Mouse (Mus musculus): ENCODE data around the gene Ift81. TPM values are rescaled to one million over a fixed set of nuclear protein-coding genes. Genes with fewer than 3 reads are reported as not detected.

The Ift81 gene
- polyA plus RNA-seq, 1 experiment from 2014 or later, result 33.3 TPM

GRCm38 (mm10) chr5:122514127-122514521, 100.2 kb downstream of the Ift81 start:
- Histone ChIP-seq H3K9me3 (ENCODE audit: low read length) (no peaks in the 10 kb centered on the region), H3K4me2 (replicated peaks; ENCODE audit: low read depth, low read length) (peak overlapping the region; percentile 20; the same call in 1 of the 2 replicates), H3K27me3 (ENCODE audit: insufficient read depth, low read length) (no peaks in the 10 kb centered on the region), H3K9ac (replicated peaks; ENCODE audit: low read length) (no peak overlapping the region), H3K4me1 (ENCODE audit: insufficient read depth, low read length) (peaks cover 47% of the 10 kb centered on the region), H3K4me3 (ENCODE audit: low read length) (no peak overlapping the region), H3K36me3 (ENCODE audit: insufficient read depth, low read length) (no peaks in the 10 kb centered on the region), H3K27ac (ENCODE audit: low read length) (no peak overlapping the region)
- 43% methylated on average over 8 of the region's 8 CpGs for WGBS
- no peak for ATAC-seq (ENCODE audit: low FRiP score, low TSS enrichment)

GRCm38 (mm10) chr5:122513421-122514126, 100.7 kb downstream of the Ift81 start:
- Histone ChIP-seq H3K4me1 (ENCODE audit: insufficient read depth, low read length) (peaks cover 41% of the 10 kb centered on the region), H3K9me3 (ENCODE audit: low read length) (no peaks in the 10 kb centered on the region), H3K9ac (replicated peaks; ENCODE audit: low read length) (no peak overlapping the region), H3K27ac (ENCODE audit: low read length) (no peak overlapping the region), H3K27me3 (ENCODE audit: insufficient read depth, low read length) (no peaks in the 10 kb centered on the region), H3K4me2 (replicated peaks; ENCODE audit: low read depth, low read length) (peak overlapping the region; percentile 20; the same call in 1 of the 2 replicates), H3K4me3 (ENCODE audit: low read length) (no peak overlapping the region), H3K36me3 (ENCODE audit: insufficient read depth, low read length) (no peaks in the 10 kb centered on the region)
- no peak for ATAC-seq (ENCODE audit: low FRiP score, low TSS enrichment)
- WGBS, result 48% methylated on average over 20 of the region's 23 CpGs

- no peak overlapping the region for H3K9ac ChIP-seq (replicated peaks; ENCODE audit: low read length)
- 63% methylated on average over 6 of the region's 6 CpGs for WGBS
- H3K4me1 ChIP-seq (ENCODE audit: insufficient read depth, low read length), result peaks cover 35% of the 10 kb centered on the region
- H3K4me2 ChIP-seq (replicated peaks; ENCODE audit: low read depth, low read length), result no peak overlapping the region
- no peaks in the 10 kb centered on the region for H3K27me3 ChIP-seq (ENCODE audit: insufficient read depth, low read length)
- no peak for ATAC-seq (ENCODE audit: low FRiP score, low TSS enrichment)
- no peak overlapping the region for H3K27ac ChIP-seq (ENCODE audit: low read length)
- H3K4me3 ChIP-seq (ENCODE audit: low read length), result no peak overlapping the region
- H3K9me3 ChIP-seq (ENCODE audit: low read length), result no peaks in the 10 kb centered on the region
- H3K36me3 ChIP-seq (ENCODE audit: insufficient read depth, low read length), result no peaks in the 10 kb centered on the region
These were observed 102.3 kb downstream of the Ift81 start for GRCm38 (mm10) chr5:122512011-122512410.

GRCm38 (mm10) chr5:122511405-122511804, 102.9 kb downstream of the Ift81 start:
- Histone ChIP-seq H3K36me3 (ENCODE audit: insufficient read depth, low read length) (no peaks in the 10 kb centered on the region), H3K4me1 (ENCODE audit: insufficient read depth, low read length) (peaks cover 35% of the 10 kb centered on the region), H3K9ac (replicated peaks; ENCODE audit: low read length) (no peak overlapping the region), H3K4me2 (replicated peaks; ENCODE audit: low read depth, low read length) (no peak overlapping the region), H3K27ac (ENCODE audit: low read length) (no peak overlapping the region), H3K9me3 (ENCODE audit: low read length) (peaks cover 3% of the 10 kb centered on the region; the same call in 1 of the 2 replicates), H3K4me3 (ENCODE audit: low read length) (no peak overlapping the region), H3K27me3 (ENCODE audit: insufficient read depth, low read length) (no peaks in the 10 kb centered on the region)
- ATAC-seq (ENCODE audit: low FRiP score, low TSS enrichment), result no peak
- 33% methylated on average over 9 of the region's 9 CpGs for WGBS

- Histone ChIP-seq H3K27ac (ENCODE audit: low read length) (no peak overlapping the region), H3K9ac (replicated peaks; ENCODE audit: low read length) (0 out of 2 replicates have a peak overlapping the region, but pooled peaks have one; percentile 20), H3K9me3 (ENCODE audit: low read length) (peaks cover 5% of the 10 kb centered on the region; the same call in 1 of the 2 replicates), H3K4me2 (replicated peaks; ENCODE audit: low read depth, low read length) (peak overlapping the region; percentile 46), H3K27me3 (ENCODE audit: insufficient read depth, low read length) (no peaks in the 10 kb centered on the region), H3K4me3 (ENCODE audit: low read length) (peak overlapping the region; percentile 7; the same call in 1 of the 2 replicates), H3K36me3 (ENCODE audit: insufficient read depth, low read length) (no peaks in the 10 kb centered on the region), H3K4me1 (ENCODE audit: insufficient read depth, low read length) (peaks cover 35% of the 10 kb centered on the region)
- peak; percentile 75 for ATAC-seq (ENCODE audit: low FRiP score, low TSS enrichment)
- WGBS, result 26% methylated on average over 16 of the region's 17 CpGs
These were observed 103.6 kb downstream of the Ift81 start for GRCm38 (mm10) chr5:122510651-122511157.

GRCm38 (mm10) chr5:122509608-122510007, 104.7 kb downstream of the Ift81 start:
- no peak overlapping the region for H3K9ac ChIP-seq (replicated peaks; ENCODE audit: low read length)
- no peak overlapping the region for H3K4me3 ChIP-seq (ENCODE audit: low read length)
- no peak overlapping the region for H3K27ac ChIP-seq (ENCODE audit: low read length)
- H3K27me3 ChIP-seq (ENCODE audit: insufficient read depth, low read length), result no peaks in the 10 kb centered on the region
- peaks cover 5% of the 10 kb centered on the region; the same call in 1 of the 2 replicates for H3K9me3 ChIP-seq (ENCODE audit: low read length)
- peaks cover 35% of the 10 kb centered on the region for H3K4me1 ChIP-seq (ENCODE audit: insufficient read depth, low read length)
- no peaks in the 10 kb centered on the region for H3K36me3 ChIP-seq (ENCODE audit: insufficient read depth, low read length)
- WGBS, result 26% methylated on average over 7 of the region's 7 CpGs
- H3K4me2 ChIP-seq (replicated peaks; ENCODE audit: low read depth, low read length), result no peak overlapping the region
- no peak for ATAC-seq (ENCODE audit: low FRiP score, low TSS enrichment)

GRCm38 (mm10) chr5:122508861-122509306, 105.4 kb downstream of the Ift81 start:
- Histone ChIP-seq H3K4me3 (ENCODE audit: low read length) (no peak overlapping the region), H3K27me3 (ENCODE audit: insufficient read depth, low read length) (no peaks in the 10 kb centered on the region), H3K4me2 (replicated peaks; ENCODE audit: low read depth, low read length) (no peak overlapping the region), H3K9ac (replicated peaks; ENCODE audit: low read length) (no peak overlapping the region), H3K9me3 (ENCODE audit: low read length) (peaks cover 5% of the 10 kb centered on the region; the same call in 1 of the 2 replicates), H3K27ac (ENCODE audit: low read length) (no peak overlapping the region), H3K36me3 (ENCODE audit: insufficient read depth, low read length) (no peaks in the 10 kb centered on the region), H3K4me1 (ENCODE audit: insufficient read depth, low read length) (peaks cover 31% of the 10 kb centered on the region)
- whole genome bisulfite sequencing, result 41% methylated on average over 11 of the region's 11 CpGs
- ATAC-seq (ENCODE audit: low FRiP score, low TSS enrichment), result peak; percentile 40; the same call in 1 of the 2 replicates

- H3K36me3 ChIP-seq (ENCODE audit: insufficient read depth, low read length), result no peaks in the 10 kb centered on the region
- peaks cover 5% of the 10 kb centered on the region; the same call in 1 of the 2 replicates for H3K9me3 ChIP-seq (ENCODE audit: low read length)
- no peak for ATAC-seq (ENCODE audit: low FRiP score, low TSS enrichment)
- H3K4me1 ChIP-seq (ENCODE audit: insufficient read depth, low read length), result peaks cover 35% of the 10 kb centered on the region
- no peaks in the 10 kb centered on the region for H3K27me3 ChIP-seq (ENCODE audit: insufficient read depth, low read length)
- no peak overlapping the region for H3K4me3 ChIP-seq (ENCODE audit: low read length)
- H3K27ac ChIP-seq (ENCODE audit: low read length), result no peak overlapping the region
- no peak overlapping the region for H3K4me2 ChIP-seq (replicated peaks; ENCODE audit: low read depth, low read length)
- no peak overlapping the region for H3K9ac ChIP-seq (replicated peaks; ENCODE audit: low read length)
These were observed 106.9 kb downstream of the Ift81 start for GRCm38 (mm10) chr5:122507396-122507795.

GRCm38 (mm10) chr5:122506462-122506861, 107.9 kb downstream of the Ift81 start:
- ATAC-seq (ENCODE audit: low FRiP score, low TSS enrichment), result no peak
- no peaks in the 10 kb centered on the region for H3K36me3 ChIP-seq (ENCODE audit: insufficient read depth, low read length)
- no peak overlapping the region for H3K27ac ChIP-seq (ENCODE audit: low read length)
- H3K4me2 ChIP-seq (replicated peaks; ENCODE audit: low read depth, low read length), result no peak overlapping the region
- no peaks in the 10 kb centered on the region for H3K27me3 ChIP-seq (ENCODE audit: insufficient read depth, low read length)
- peaks cover 28% of the 10 kb centered on the region for H3K4me1 ChIP-seq (ENCODE audit: insufficient read depth, low read length)
- WGBS, result 92% methylated on average over 3 of the region's 3 CpGs
- H3K9me3 ChIP-seq (ENCODE audit: low read length), result peaks cover 5% of the 10 kb centered on the region; the same call in 1 of the 2 replicates
- no peak overlapping the region for H3K4me3 ChIP-seq (ENCODE audit: low read length)
- H3K9ac ChIP-seq (replicated peaks; ENCODE audit: low read length), result no peak overlapping the region

- WGBS, result 90% methylated on average over 5 of the region's 5 CpGs
- no peak overlapping the region for H3K9ac ChIP-seq (replicated peaks; ENCODE audit: low read length)
- no peaks in the 10 kb centered on the region for H3K36me3 ChIP-seq (ENCODE audit: insufficient read depth, low read length)
- H3K4me1 ChIP-seq (ENCODE audit: insufficient read depth, low read length), result peaks cover 19% of the 10 kb centered on the region
- peaks cover 5% of the 10 kb centered on the region; the same call in 1 of the 2 replicates for H3K9me3 ChIP-seq (ENCODE audit: low read length)
- no peaks in the 10 kb centered on the region for H3K27me3 ChIP-seq (ENCODE audit: insufficient read depth, low read length)
- no peak overlapping the region for H3K27ac ChIP-seq (ENCODE audit: low read length)
- H3K4me2 ChIP-seq (replicated peaks; ENCODE audit: low read depth, low read length), result no peak overlapping the region
- no peak overlapping the region for H3K4me3 ChIP-seq (ENCODE audit: low read length)
- ATAC-seq (ENCODE audit: low FRiP score, low TSS enrichment), result no peak
These were observed 108.8 kb downstream of the Ift81 start for GRCm38 (mm10) chr5:122505554-122505953.

All from kidney, embryonic 16.5 days (tissue).